Mouse (Mus musculus) left cerebral cortex, adult 11 months (tissue): ENCODE measurements around the gene Ssu2.

Source experiments
- DNase-seq: peaks from one replicate; pipeline ENCODE4 v3.0.0; 2022; ENCODE audit warnings: low spot score

Ssu2 gene

DNA sequence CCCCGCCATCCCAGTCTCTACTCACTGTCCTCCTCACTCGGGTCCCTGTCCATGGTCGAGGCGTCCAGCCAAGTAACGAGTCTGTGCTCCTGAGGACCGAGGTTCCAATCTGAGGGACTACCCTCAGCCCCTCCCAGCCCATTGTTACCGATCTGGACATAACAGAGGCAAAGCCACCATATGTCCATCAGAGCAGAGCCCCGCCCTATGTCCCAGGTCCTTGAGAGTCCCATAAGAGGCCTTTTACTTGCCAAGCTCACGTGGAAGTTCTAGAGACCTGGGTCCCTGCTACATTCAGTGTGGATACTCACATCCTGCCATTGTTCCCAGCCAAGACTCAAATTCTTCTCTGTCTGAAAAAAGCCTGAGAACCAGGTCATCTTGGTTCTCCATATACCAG lies at the start of gene Ssu2:
Gene Ssu2 (minus strand): TSS at position 77 of the 400 bp plus-strand sequence.
- DNase-seq, result no peak

DNA sequence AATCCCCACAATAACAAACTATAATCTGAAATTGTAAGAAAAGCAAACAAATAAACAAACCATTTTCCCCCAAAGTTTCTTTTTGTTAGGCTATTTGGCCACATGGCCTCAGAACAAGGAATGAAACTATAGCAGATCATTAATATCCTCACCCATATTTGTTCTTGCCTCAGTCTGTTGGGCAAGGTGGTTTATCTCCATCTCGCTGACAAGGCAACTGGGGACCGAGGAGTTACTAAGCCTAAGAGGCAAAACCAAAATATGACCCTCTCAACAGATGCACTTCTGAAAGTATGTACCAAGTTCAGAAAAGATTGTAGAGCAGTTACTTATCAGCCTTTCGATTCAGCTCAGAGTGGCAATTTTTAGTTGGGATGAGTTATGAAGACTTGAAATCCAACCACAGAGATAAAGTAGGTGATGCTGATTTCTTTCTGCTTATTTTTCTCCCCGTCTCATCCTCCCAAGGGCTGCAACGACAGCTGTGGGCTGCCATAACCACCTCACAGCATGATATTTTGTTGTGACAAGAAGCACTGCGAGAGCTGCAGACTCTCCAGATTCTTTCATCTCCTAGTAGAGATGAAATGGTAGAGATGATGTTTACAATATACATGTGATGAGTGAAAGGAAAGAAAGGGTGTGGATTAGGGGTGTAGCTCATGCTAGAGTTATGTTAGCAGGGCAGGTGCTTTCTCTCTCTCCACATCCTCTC lies 38.4 kb upstream of the Ssu2 start:
- DNase-seq, result no peak

DNA sequence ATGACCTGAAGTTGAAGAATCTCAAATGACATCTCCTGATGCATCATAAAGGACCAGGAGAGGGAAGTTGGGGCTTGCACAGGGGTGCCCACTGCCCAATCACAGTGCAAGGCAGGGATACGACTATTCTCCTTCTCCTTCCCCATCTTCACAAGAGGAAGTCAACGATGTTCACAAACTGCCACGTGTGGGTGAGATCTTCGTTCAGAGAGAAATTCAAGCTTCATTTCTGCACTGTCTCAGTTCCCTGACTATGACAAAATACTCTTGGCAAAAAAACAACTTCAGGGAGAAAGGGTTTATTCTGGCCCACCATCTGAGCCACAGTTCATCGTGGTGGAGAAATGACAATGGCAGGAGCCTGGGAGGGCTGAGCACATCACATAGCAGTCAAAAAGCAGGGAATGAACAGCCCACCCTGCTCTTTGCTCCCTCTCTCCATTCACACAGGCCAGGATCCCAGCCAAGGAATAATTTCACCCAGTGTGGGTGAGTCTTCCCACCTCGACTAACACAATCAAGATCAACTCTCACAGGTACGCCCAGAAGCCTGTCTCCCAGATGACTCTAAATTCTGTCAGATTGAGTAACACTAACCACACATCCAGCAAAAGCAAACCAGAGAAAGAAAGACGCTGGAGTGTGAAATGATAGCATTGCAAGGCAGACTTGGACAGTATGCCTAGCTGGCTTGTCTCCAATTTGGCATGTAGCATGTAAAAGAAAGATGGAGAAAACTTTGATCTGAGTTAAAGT lies 36.1 kb upstream of the Ssu2 start:
- peak; percentile 42 for DNase-seq

DNA sequence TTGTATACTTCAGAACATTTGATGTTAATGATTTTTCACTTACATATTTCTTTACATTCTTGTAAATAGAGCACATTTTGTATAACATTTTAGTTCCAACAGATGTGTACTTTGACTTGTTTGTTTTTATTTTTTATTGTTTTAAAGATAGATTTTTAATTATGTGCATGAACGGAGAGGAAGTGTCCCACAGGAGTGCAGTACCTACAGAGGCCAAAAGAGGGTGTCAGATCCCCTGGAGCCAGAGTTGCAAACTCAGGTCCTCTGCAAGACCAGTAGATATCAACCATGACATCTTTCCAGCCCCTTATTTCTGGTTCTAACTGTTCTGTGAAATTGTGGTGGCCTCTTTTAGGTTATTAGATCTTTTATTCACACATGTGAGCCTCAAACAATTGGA lies 33.1 kb upstream of the Ssu2 start:
- no peak for DNase-seq

DNA sequence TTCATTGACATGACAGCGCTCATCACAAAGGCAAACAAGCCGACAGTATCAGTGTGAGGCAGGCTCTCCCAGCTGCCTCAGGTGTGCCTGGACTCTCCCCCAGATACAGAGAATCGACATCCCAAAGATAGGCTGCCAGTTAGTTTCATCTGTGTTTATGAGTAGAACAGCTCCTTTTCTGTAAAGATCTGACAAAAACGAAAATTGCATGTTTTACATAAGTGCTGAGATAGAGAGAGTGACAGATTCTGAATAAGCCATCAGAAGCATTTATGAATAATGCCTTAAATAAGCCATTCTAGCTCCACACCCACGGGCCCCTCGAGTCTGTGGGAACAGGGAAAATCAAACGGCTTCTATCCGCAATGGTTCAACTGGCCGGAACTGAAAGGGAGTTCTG lies 31.5 kb upstream of the Ssu2 start:
- no peak for DNase-seq

DNA sequence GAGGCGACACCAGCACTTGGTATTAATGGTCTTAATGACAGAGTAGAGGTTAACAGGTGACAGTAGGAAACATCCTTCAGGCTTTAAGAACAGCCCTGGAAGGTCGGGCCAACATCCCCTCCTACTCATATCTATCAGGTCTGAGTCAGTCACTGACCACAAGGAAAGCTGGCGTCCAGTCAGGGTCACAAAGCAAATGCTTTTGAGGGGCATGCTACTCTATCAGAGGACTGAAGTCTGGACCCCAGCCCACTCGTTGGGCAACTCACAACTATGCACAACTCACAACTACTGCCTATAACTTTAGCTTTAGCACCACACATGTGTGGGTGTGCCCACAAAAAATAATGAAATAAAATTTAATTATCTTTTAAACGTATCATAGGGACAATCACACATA lies 16.3 kb upstream of the Ssu2 start:
- no peak for DNase-seq

- peak; percentile 26 for DNase-seq
Observed at GRCm38 (mm10) chr6:112401953-112402683, 14.3 kb upstream of the Ssu2 start.

GRCm38 (mm10) chr6:112397351-112397750 lies 9.5 kb upstream of the Ssu2 start:
- DNase-seq, result no peak

DNA sequence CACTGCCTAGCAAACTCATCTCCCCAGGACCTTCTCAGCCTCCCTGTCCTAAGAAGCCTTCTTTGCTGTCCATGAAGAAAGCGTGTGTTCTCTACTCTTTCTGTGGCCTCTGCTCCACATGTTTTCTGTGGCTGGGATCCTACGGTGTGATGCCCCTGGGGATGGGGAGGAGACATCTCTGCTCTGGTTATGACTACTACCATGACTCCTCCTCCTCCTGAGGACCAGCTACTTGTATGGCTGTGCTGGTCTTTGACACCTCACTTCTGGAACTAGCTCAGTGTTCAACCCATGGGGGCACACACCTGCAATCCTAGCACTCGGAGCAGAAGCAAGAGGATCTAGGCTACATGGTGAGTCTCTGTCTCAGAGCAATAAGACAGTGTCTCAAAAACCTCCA lies 8.5 kb upstream of the Ssu2 start:
- no peak for DNase-seq

- no peak for DNase-seq
Observed at GRCm38 (mm10) chr6:112388385-112388784, 562 bp upstream of the Ssu2 start.

DNA sequence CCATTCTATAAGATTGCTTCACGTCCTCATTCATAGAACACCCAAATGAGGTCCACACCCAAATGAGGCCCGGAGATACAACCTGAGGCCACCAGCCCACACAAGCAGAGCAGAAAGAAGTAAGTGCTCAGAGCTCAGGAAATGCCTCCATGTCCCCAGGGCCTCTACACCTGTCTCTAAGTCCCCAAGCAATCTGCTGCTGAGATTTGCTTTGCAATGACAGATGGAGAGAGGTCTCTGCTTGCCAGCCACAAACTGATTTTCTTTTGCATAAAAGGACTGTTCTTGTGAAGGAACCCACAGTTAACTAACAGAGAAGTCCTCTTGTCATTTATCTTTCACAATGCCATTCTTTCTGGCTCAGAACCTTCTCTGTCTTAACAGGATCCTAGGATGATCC lies 1.6 kb downstream of the Ssu2 start:
- no peak for DNase-seq

- no peak for DNase-seq
Observed at GRCm38 (mm10) chr6:112382990-112383685, 4.7 kb downstream of the Ssu2 start.

- no peak for DNase-seq
Observed at GRCm38 (mm10) chr6:112379054-112379453, 8.8 kb downstream of the Ssu2 start.

- no peak for DNase-seq
Observed at GRCm38 (mm10) chr6:112375661-112376392, 12.0 kb downstream of the Ssu2 start.

- no peak for DNase-seq
Observed at GRCm38 (mm10) chr6:112373886-112374585, 13.8 kb downstream of the Ssu2 start.

DNA sequence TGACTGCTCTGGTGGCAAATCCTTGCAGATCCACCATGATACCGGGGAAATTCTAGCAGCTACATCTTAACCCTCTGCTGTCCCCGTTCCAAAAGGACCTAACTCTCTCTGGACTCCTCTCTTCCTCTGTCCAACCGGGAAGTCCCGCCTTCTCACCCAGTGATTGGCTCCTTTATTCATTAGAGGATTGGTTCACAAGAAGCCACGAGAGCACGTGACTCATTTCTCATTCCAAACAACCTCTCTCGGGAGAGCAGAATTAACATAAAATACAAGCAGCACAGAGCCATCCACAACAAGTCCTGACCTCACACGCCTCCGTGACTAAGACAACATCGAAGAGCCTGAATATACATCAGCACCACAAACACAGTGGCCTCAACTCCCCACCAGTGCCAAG lies 22.5 kb downstream of the Ssu2 start:
- DNase-seq, result no peak

- peak; percentile 28 for DNase-seq
Observed at GRCm38 (mm10) chr6:112364581-112364980, 23.2 kb downstream of the Ssu2 start.

GRCm38 (mm10) chr6:112362349-112362958 lies 25.4 kb downstream of the Ssu2 start:
- peak; percentile 29 for DNase-seq

- no peak for DNase-seq
Observed at GRCm38 (mm10) chr6:112360676-112361075, 27.1 kb downstream of the Ssu2 start.

- DNase-seq, result no peak
Observed at GRCm38 (mm10) chr6:112359341-112359740, 28.5 kb downstream of the Ssu2 start.

DNA sequence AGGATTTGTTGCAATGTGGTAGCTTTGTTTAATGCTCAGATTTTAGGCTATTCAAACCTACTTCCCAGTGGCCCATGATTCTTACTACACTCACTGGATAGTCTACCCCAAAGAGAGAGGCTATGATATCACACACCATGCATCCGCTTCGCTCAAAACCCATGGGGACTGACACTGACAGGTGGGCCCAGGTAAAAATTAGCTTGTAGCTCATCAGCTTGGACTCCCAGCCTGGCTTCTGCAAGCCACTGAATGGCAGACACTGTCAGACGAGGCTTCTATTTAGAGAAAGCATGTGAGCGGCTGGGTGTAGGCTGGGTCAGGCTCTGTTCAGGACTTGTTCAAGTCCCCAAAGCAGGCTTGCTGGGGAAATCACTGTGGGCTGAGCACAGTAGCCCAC lies 37.4 kb downstream of the Ssu2 start:
- DNase-seq, result no peak
